ENCODE assay signal across 34 mouse cellular contexts in the genomic region with DNA sequence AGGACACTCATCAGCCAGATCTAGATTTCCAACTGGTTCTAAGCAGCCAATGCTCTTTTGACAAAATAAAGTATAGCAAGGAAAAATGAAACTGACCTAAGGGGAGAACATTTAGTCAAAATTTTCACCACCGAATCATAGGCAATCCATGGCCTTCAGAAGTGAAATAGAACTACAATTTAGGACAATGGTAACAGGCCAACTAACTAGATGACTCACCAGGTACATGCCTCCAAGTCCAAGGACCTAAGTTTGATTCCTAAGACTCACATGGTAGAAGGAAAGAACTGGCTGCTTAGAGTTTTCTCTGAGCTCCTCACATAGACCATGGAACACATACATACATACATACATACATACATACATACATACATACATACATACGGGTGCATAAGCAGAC.
"Had no signal": no experiment of that assay in that cellular context is flagged by ENCODE, and none has a peak within 500 bp of the region (broad histone marks: within the 10 kb centered on the region; RNA-seq: fewer than 3 reads in every experiment).

No protein-coding gene starts in this region.

- H3K4me2 ChIP-seq: heart, embryonic 12.5 days; heart, embryonic 13.5 days; heart, embryonic 15.5 days; hindbrain, embryonic 12.5 days; hindbrain, embryonic 13.5 days; hindbrain, embryonic 14.5 days; hindbrain, embryonic 15.5 days; intestine, embryonic 15.5 days; kidney, embryonic 15.5 days had no signal

- H3K9me3 ChIP-seq: heart, embryonic 15.5 days; hindbrain, embryonic 10.5 days; hindbrain, embryonic 12.5 days; hindbrain, embryonic 15.5 days; intestine, embryonic 15.5 days; kidney, embryonic 15.5 days had no signal

- ATAC-seq: hindbrain, embryonic 16.5 days; hindbrain, postnatal 0 days; inflammation-experienced regulatory T-cells, adult 6 months; intestine, embryonic 15.5 days; intestine, embryonic 16.5 days; intestine, postnatal 0 days had no signal

- H3K27ac ChIP-seq: heart, embryonic 13.5 days; heart, embryonic 15.5 days; hindbrain, embryonic 10.5 days; hindbrain, embryonic 12.5 days; hindbrain, embryonic 13.5 days; hindbrain, embryonic 14.5 days; hindbrain, embryonic 15.5 days; hindbrain, postnatal 0 days; intestine, embryonic 15.5 days; kidney, embryonic 15.5 days; kidney, postnatal 0 days; layer of hippocampus, adult 2 months; left cerebral cortex, adult 2 months had no signal

- H3K36me3 ChIP-seq: heart, embryonic 12.5 days; heart, embryonic 13.5 days; heart, embryonic 15.5 days; hindbrain, embryonic 10.5 days; hindbrain, embryonic 12.5 days; hindbrain, embryonic 13.5 days; hindbrain, embryonic 15.5 days; intestine, embryonic 15.5 days; kidney, embryonic 15.5 days had no signal

- H3K27me3 ChIP-seq: heart, embryonic 12.5 days; heart, embryonic 13.5 days; heart, embryonic 15.5 days; hindbrain, embryonic 12.5 days; hindbrain, embryonic 13.5 days; hindbrain, embryonic 15.5 days; intestine, embryonic 15.5 days; kidney, embryonic 15.5 days had no signal

- H3K4me3 ChIP-seq: heart, embryonic 12.5 days; heart, embryonic 13.5 days; heart, embryonic 15.5 days; hindbrain, embryonic 10.5 days; hindbrain, embryonic 12.5 days; hindbrain, embryonic 13.5 days; hindbrain, embryonic 15.5 days; intestine, embryonic 15.5 days; kidney, embryonic 15.5 days; layer of hippocampus, adult 2 months; left cerebral cortex, adult 2 months had no signal

- H3K9ac ChIP-seq: heart, embryonic 12.5 days; heart, embryonic 13.5 days; heart, embryonic 15.5 days; hindbrain, embryonic 12.5 days; hindbrain, embryonic 13.5 days; hindbrain, embryonic 14.5 days; hindbrain, embryonic 15.5 days; intestine, embryonic 15.5 days; kidney, embryonic 15.5 days had no signal

- H3K4me1 ChIP-seq: heart, embryonic 12.5 days; heart, embryonic 13.5 days; heart, embryonic 15.5 days; hindbrain, embryonic 10.5 days; hindbrain, embryonic 12.5 days; hindbrain, embryonic 13.5 days; hindbrain, embryonic 15.5 days; intestine, embryonic 15.5 days; kidney, embryonic 15.5 days had no signal

- DNase-seq: heart, postnatal 10 days; heart, postnatal 14 days; heart, postnatal 36 days; heart, postnatal 4 days; kidney, adult 11 months; kidney, adult 18-20 months; kidney, adult 2 months; kidney, adult 8-10 months; kidney, adult 9 months; kidney, postnatal 10 days; kidney, postnatal 14 days; kidney, postnatal 25 days; kidney, postnatal 36 days; kidney, postnatal 4 days; layer of hippocampus, adult 9-11 months; layer of hippocampus, postnatal 36 days had no signal
